Mouse (Mus musculus) embryonic stem cell, embryonic (primary cell): ENCODE data around the gene Mia2.
"Not testable (repeated sequence)": the region's sequence is repeated elsewhere in the genome, so short reads cannot be mapped to it uniquely, and the experiment has no call there.

ENCODE experiments used
- CTCF ChIA-PET, 4 experiments: fragments of 300-600 bp in 2 of 4; fragments of 350-600 bp in 2 of 4; sonication (Branson Sonifier 250); formaldehyde crosslinking; loops; one replicate each; lab custom pipeline; 2022; ENCODE audit warnings: inconsistent platforms in 2 of 4; lab: Charles Lee
- POLR2A ChIA-PET, 4 experiments: fragments of 300-600 bp in 2 of 4; fragments of 350-600 bp in 2 of 4; sonication (Branson Sonifier 250); formaldehyde crosslinking; loops; one replicate each; lab custom pipeline; 2022; ENCODE audit warnings: antibody characterized with exemption in 4 of 4, inconsistent platforms in 1 of 4; lab: Charles Lee

The Mia2 gene

GRCm38 (mm10) chr12:59219325-59220225 lies 124.0 kb downstream of the Mia2 start, which contains the start of gene Fbxo33:
Gene Fbxo33, minus strand, starts transcription at chr12:59219725.
- POLR2A ChIA-PET = interaction anchor here (0.5 to 5.0 kb wide), 64 partner anchors 8 to 810 kb away, joined by 3 to 46 read pairs (median 5); partner anchors contain the start of genes Pnn (in 4 of the 4), Gemin2 (in 3 of the 4), Sec23a (in 2 of the 4) and Trappc6b (in 1 of the 4)
- CTCF ChIA-PET = interaction anchor here in 2 of 4 experiments (0.6 to 1.1 kb wide), 4 partner anchors 18 to 1954 kb away, joined by 3 to 5 read pairs (median 3); partner anchors contain the start of gene Pnn (in 1 of the 2)

DNA sequence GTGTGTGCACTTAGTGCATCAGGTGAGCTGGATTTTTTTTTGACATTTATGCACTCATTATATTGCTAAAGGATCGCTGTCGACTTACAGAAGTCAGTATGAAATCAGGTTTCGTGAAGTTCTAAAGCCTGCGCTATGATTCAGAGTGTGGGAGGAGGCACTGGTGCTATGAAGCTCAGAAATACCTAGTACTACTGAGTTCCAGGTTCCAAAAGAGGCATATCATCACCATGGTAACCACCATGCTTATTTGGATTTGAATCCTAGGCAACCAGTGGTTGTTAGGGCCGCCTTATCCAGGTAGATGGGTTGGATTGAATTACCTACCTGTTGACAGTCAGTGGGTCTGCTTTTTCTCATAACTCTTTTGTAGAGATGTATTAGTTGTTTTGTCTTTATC lies 132.8 kb downstream of the Mia2 start:
- POLR2A ChIA-PET = interaction anchor here in 1 of 4 experiments (0.7 kb wide), 1 partner anchor 162 kb away, joined by 3 read pairs; the partner anchor contains the start of gene Pnn

DNA sequence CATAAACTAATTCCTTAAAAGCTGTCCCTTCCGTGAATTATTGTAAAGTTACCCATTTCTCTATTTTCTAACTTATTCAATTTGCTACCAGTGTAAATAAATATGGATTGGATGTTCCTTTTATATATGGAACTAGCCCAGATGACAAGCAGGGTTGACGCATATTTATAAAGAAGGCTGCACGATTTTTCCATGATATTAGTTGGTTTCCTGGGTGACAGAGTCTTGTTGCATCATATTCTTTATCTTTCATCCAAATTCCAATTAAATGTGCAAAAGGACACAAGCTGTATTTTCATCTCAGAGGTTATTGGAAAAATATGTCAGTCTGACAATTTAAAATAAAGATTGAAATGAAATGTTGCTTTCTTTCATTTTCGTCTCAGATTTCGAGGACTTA lies 142.8 kb downstream of the Mia2 start:
- ChIA-PET POLR2A (no interaction called here), CTCF (no interaction called here)

More for the DNA sequence above, 132.8 kb downstream of the Mia2 start:
- CTCF ChIA-PET = no interaction called here

- CTCF ChIA-PET, POLR2A ChIA-PET: not testable (repeated sequence)
These were observed 145.4 kb downstream of the Mia2 start for GRCm38 (mm10) chr12:59241031-59241430.
